Mouse (Mus musculus) ovary, adult 18-20 months (tissue): Measurements from ENCODE around the gene Gm4881.

Experiments
- DNase-seq: peaks from one replicate; pipeline ENCODE4 v3.0.0; 2022; ENCODE audit warnings: low spot score, mixed read lengths

Gm4881 gene

DNA sequence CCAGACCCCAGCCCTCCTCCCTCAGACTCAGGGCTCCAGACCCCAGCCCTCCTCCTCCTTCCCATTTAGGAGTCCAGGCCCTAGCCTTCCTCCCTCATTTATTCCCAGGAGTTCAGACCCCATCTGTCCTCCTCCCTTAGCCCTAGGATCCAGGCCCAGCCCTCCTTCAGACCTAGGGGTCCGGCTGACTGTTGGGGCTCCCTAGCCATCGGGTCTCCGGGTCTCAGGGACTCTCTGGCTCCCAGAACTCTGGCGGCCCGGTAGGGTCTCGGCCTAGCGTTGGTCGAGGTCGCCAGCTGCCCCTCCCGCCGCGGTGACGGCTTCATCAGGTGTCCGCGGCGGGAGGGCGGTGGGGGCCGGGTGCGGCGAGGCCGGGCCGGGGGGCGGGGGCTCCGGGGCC, 9.7 kb upstream of the Gm4881 start:
- no peak for DNase-seq

GRCm38 (mm10) chr7:24949958-24950623, 5.8 kb upstream of the Gm4881 start:
- DNase-seq = no peak

DNA sequence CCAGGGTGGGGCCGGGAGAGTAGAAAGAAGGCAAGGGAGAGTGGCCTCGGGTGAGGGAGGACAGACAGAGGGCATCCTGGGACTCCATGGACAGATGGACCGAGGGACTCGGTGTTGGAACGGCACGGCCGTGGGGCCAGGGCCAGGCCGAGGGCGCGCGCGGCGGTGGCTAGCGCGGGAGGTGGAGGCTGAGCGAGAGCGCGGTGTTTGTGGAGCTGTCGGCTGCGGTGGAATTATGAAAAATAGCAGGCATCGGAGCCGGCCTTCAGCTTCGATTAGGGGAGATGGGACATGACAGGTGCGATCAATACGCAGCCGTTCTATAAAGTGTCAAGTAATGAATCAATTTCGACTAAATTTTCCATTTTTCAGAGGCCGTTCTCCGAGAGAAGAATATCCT, 4.5 kb upstream of the Gm4881 start:
- no peak for DNase-seq

- no peak for DNase-seq
Observed at GRCm38 (mm10) chr7:24947316-24948048, 3.2 kb upstream of the Gm4881 start.

DNA sequence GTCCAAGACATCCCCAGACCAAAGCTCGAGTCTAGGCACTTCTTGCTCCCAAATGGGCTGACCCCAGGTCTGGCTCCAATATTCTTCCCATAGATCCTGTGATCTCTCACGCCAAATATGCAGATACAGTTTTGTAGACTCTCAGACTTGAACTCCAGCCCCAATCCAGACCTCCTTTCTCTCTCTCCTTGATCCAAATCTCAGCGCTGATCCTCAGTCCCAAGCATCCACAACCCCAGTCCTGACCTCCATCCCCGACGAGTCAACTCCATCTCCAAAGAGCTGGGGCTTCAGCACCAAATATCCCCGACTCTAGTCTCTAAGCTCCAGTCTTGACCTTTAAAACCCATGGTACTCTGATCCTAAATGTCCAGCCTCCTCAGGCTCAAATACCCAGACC, 653 bp downstream of the Gm4881 start:
- no peak for DNase-seq

- DNase-seq = no peak
Observed at GRCm38 (mm10) chr7:24931651-24932050, 12.6 kb downstream of the Gm4881 start.

- DNase-seq = no peak
Observed at GRCm38 (mm10) chr7:24930475-24930874, 13.8 kb downstream of the Gm4881 start.

DNA sequence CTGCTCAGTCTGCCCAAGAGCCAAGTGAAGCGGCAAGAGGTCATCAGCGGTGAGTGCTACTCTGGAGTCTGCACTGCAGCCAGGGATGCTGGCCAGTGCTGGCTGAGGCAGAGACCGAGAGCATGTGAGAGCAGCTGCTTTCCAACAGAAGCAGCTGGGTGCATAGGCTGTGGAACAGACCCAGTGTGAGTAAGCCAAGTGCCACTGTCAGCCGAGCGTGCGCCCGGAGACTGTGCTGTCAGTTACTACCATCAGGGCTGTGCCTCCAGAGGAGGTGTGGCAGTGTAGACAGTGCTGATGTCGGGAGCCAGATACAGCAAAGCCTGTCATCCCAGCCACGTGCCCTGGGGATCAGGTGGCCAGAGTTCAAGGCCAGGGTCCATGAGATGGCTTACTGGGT, 24.6 kb downstream of the Gm4881 start:
- DNase-seq = no peak

GRCm38 (mm10) chr7:24918763-24919323, 25.5 kb downstream of the Gm4881 start:
- DNase-seq = no peak

GRCm38 (mm10) chr7:24912480-24912879, 31.8 kb downstream of the Gm4881 start:
- no peak for DNase-seq

- DNase-seq = no peak
Observed at GRCm38 (mm10) chr7:24907211-24907748, 37.0 kb downstream of the Gm4881 start.

DNA sequence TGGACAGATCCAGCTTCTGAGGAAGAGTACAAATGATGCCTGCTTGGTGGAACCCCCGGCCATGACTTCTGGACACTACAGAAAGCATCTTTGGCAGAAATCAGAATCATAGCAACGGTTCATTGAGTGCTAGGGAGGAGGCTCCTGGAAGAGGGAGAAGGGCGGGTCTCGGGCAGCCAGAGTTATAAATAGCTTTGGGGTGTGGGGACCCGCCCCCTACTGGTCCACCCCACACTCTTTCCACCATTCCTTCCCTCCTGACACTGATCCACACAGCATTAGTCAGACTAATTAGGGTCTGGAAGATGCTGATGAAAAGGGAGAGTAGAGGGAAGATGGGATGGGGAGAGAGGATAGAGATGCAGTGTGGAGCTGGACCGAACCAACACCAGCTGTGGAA, 37.7 kb downstream of the Gm4881 start:
- DNase-seq = no peak

DNA sequence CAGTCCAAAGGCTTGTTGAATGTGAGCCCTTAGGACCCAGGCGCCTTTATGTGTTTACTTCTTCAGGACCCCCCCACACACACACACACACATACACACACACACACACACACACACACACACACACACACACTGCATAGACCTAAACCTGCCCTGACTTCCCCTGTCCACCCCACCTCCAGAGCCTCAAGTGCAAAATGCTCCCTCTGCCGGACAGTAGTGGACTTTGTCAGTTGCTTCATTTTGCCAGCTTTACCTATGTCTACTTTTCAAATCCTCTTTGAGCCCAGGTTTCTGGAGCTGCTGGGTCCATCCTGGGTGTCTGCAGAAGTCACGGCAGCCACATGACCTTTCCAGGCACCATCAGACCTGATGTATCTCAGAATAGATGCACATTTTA, 39.4 kb downstream of the Gm4881 start:
- no peak for DNase-seq

- DNase-seq = peak; percentile 97
Observed at GRCm38 (mm10) chr7:24904070-24904483, 40.2 kb downstream of the Gm4881 start.

- DNase-seq = no peak
Observed at GRCm38 (mm10) chr7:24903444-24903825, 40.9 kb downstream of the Gm4881 start.

- peak; percentile 35 for DNase-seq
Observed at GRCm38 (mm10) chr7:24902630-24903443, 41.5 kb downstream of the Gm4881 start, which contains the start of gene Arhgef1. Gene Arhgef1, plus strand, starts transcription at chr7:24902912.

DNA sequence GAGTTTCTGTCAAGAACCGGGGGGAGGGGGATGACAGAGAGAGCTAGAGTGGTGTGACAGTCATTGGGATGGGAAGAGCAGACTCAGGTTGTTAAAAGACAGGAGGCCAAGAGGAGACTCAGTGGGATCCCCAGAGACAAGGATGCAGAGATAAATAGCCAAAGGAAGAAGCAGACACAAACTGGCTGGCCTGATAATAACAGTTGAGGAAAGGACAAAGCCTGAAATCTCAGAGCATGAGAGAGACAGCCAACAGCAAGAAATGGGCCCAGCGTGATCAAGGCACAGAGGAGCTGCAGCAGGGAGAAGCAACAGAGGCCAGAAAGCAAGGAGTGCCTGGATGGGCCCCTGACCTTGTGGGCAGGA, 42.0 kb downstream of the Gm4881 start:
- no peak for DNase-seq

GRCm38 (mm10) chr7:24901842-24902241, 42.5 kb downstream of the Gm4881 start:
- no peak for DNase-seq

DNA sequence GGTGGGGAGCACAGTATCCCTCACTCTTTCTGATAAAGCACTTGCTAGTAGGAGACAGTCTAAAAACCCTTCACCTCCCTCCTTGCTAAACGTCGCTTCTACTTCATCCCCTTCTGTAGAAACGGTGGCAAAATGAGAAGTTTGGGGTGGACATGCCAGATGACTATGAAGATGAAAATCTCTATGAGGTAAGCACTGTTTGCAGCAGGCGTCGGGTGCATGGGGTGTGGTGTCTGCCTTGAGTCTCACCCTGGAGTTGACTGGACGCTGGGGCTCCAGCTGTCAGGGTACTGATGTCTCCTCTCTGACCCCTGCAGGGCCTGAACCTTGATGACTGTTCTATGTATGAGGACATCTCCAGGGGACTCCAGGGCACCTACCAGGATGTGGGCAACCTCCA, 43.2 kb downstream of the Gm4881 start:
- no peak for DNase-seq

- DNase-seq = no peak
Observed at GRCm38 (mm10) chr7:24897959-24898358, 46.3 kb downstream of the Gm4881 start.

- no peak for DNase-seq
Observed at GRCm38 (mm10) chr7:24897224-24897623, 47.1 kb downstream of the Gm4881 start, which contains the start of gene Cd79a. Gene Cd79a, plus strand, starts transcription at chr7:24897381.

- DNase-seq = no peak
Observed at GRCm38 (mm10) chr7:24896269-24896668, 48.0 kb downstream of the Gm4881 start.
